Mouse (Mus musculus): ENCODE measurements at regions not wholly inside any gene's neighbourhood (a gene's known extent, or its start where the extent isn't known, plus 50 kb on each side); places are given as distances from the start of the nearest gene placed in this dataset.
"Not testable (repeated sequence)": the region's sequence is repeated elsewhere in the genome, so short reads cannot be mapped to it uniquely, and the experiment has no call there.

- no peak overlapping the region for H3K27ac ChIP-seq (ENCODE audit: low read depth, low read length)
- H3K4me1 ChIP-seq (replicated peaks; ENCODE audit: control insufficient read depth, insufficient read depth, low read length), result no peaks in the 10 kb centered on the region
- H3K4me3 ChIP-seq (ENCODE audit: low read depth, low read length), result no peak overlapping the region
- H3K4me2 ChIP-seq (replicated peaks; ENCODE audit: low read depth), result no peak overlapping the region
- no peaks in the 10 kb centered on the region for H3K9me3 ChIP-seq (ENCODE audit: control insufficient read depth)
- no peak for TF ChIP-seq CTCF (IDR thresholded peaks at IDR 0.05; ENCODE audit: low read depth)
- WGBS, result 77% methylated on average over 7 of the region's 7 CpGs
- no peaks in the 10 kb centered on the region for H3K27me3 ChIP-seq (replicated peaks; ENCODE audit: control insufficient read depth, insufficient read depth, low read length)
- ATAC-seq, result no peak
- H3K36me3 ChIP-seq (ENCODE audit: control insufficient read depth, insufficient read depth), result no peaks in the 10 kb centered on the region
- H3K9ac ChIP-seq (ENCODE audit: low read depth, low read length), result no peak overlapping the region
Observed at GRCm38 (mm10) chr2:63668784-63669183, 429.1 kb downstream of the Fign start.

DNA sequence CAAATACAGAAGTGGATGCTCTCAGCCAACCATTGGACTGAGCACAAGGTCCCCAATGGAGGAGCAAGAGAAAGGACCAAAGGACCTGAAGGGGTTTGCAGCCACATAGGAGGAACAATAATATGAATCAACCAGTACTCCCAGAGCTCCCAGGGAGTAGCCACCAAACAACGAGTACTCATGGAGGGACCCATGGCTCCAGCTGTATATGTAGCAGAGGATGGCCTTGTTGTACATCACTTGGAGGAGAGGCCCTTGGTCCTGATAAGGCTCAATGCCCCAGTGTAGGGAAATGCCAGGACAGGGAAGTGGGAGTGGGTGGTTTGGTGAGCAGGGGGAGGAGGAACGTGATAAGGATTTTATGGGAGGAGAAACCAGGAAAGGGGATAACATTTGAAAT lies 437.9 kb downstream of the Fign start:
- H3K9me3 ChIP-seq (ENCODE audit: control insufficient read depth); H3K27ac ChIP-seq (ENCODE audit: low read depth, low read length); H3K4me3 ChIP-seq (ENCODE audit: low read depth, low read length); ATAC-seq; H3K9ac ChIP-seq (ENCODE audit: low read depth, low read length); H3K4me1 ChIP-seq (replicated peaks; ENCODE audit: control insufficient read depth, insufficient read depth, low read length); H3K27me3 ChIP-seq (replicated peaks; ENCODE audit: control insufficient read depth, insufficient read depth, low read length); H3K4me2 ChIP-seq (replicated peaks; ENCODE audit: low read depth); H3K36me3 ChIP-seq (ENCODE audit: control insufficient read depth, insufficient read depth): not testable (repeated sequence)
- WGBS, result 87% methylated on average over 2 of the region's 2 CpGs
